Mouse (Mus musculus): ENCODE measurements around the gene Hist1h2br. TPM values are rescaled to one million over a fixed set of nuclear protein-coding genes. Genes with fewer than 3 reads are reported as not detected.
"Not testable (repeated sequence)": the region's sequence is repeated elsewhere in the genome, so short reads cannot be mapped to it uniquely, and the experiment has no call there.

Gene Hist1h2br
- polyA plus RNA-seq, 1 experiment, result 30.6 TPM

DNA sequence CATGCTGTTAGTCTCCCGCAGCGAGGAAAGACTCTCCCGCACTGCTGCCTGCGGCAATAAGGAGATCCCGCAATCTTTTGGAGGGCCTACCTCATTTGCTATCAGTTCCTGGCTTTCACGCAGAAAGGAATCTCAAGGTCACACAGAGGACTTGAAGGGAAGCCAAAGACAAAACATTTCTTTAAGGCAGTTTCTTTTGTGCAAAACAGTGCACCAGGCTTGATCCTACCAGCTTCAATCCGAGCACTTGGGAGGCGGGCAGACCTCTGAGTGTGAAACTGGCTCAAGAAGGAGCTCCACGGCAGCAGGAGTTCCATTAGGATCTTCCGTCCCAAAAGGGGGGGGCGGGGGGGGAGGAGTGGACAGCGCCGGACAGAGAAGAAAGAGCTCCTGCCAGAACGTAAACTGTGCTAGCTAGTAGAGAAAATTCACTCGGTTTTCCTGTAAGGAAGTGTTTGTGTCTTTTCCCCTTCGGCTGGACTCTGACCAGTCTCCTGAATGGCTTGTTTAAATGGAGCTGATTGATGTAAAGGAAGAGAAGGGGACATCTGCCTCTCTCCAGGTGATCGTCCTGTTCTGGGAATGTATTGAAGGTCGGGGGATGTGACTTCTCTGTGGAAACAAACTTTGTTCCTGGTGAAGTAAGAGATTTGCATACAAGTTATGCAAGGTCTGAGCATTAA is 42.8 kb upstream of the Hist1h2br start:
- Histone ChIP-seq H3K36me3 (ENCODE audit: control insufficient read depth, insufficient read depth, low read length) (no peaks in the 10 kb centered on the region), H3K27ac (ENCODE audit: control insufficient read depth, insufficient read depth, low read depth, low read length) (no peak overlapping the region), H3K27me3 (ENCODE audit: control insufficient read depth, insufficient read depth, low read length) (no peaks in the 10 kb centered on the region), H3K4me1 (ENCODE audit: control insufficient read depth, insufficient read depth, low read length) (peaks cover 2% of the 10 kb centered on the region; the same call in 1 of the 2 replicates), H3K4me3 (ENCODE audit: control insufficient read depth, low read depth, low read length) (peak overlapping the region; percentile 71)
- TF ChIP-seq POLR2A (IDR thresholded peaks at IDR 0.05; ENCODE audit: control insufficient read depth, low read depth, low read length), result no peak
- TF ChIP-seq CTCF (IDR thresholded peaks at IDR 0.05; ENCODE audit: control insufficient read depth, insufficient read depth, insufficient replicate concordance, low read depth, low read length), result no peak

DNA sequence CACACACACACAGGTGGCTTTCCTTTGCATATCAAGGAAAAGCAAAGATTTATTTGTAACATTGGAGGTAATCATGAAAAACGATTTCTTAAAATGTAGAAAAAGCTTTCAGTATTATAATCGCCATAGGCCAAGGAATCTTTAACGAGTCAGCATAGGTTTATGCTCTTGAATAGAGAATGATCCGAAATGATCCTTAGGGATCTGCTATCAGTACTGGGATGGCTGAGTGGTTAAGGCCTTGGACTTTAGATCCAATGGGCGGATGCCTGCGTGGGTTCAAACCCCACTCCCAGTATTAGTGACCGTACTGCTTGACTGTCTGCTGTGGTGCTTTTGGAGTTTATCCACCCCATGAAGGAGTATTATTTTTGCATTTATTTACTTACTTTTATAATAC is 38.0 kb upstream of the Hist1h2br start:
- no peak overlapping the region for H3K4me3 ChIP-seq (ENCODE audit: control insufficient read depth, low read depth, low read length)
- H3K36me3 ChIP-seq (ENCODE audit: control insufficient read depth, insufficient read depth, low read length), result no peaks in the 10 kb centered on the region
- no peaks in the 10 kb centered on the region for H3K27me3 ChIP-seq (ENCODE audit: control insufficient read depth, insufficient read depth, low read length)
- H3K4me1 ChIP-seq (ENCODE audit: control insufficient read depth, insufficient read depth, low read length), result peaks cover 2% of the 10 kb centered on the region; the same call in 1 of the 2 replicates
- no peak for TF ChIP-seq CTCF (IDR thresholded peaks at IDR 0.05; ENCODE audit: control insufficient read depth, insufficient read depth, insufficient replicate concordance, low read depth, low read length)
- no peak for TF ChIP-seq POLR2A (IDR thresholded peaks at IDR 0.05; ENCODE audit: control insufficient read depth, low read depth, low read length)
- H3K27ac ChIP-seq (ENCODE audit: control insufficient read depth, insufficient read depth, low read depth, low read length), result no peak overlapping the region

DNA sequence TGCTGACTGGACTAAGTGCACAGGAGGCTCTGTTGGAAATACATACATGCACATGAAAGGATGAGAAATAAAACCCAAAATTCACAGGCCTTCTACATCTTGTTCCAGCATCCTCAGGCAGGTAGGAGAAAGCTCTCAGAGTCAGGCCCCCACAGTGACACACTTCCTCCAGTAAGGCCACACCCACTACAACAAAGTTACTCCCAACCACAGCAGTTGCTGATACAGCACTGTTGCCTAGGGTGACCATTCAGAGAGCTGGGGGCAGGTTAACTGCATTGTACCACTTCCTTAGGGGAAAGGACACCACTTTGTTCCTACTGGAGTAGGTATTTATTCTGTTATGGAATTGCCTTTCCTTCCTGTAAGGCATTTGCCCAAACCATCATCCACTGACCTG is 36.4 kb upstream of the Hist1h2br start:
- not testable (repeated sequence) for H3K4me3 ChIP-seq (ENCODE audit: control insufficient read depth, low read depth, low read length); H3K36me3 ChIP-seq (ENCODE audit: control insufficient read depth, insufficient read depth, low read length); H3K27ac ChIP-seq (ENCODE audit: control insufficient read depth, insufficient read depth, low read depth, low read length); H3K27me3 ChIP-seq (ENCODE audit: control insufficient read depth, insufficient read depth, low read length); H3K4me1 ChIP-seq (ENCODE audit: control insufficient read depth, insufficient read depth, low read length)

DNA sequence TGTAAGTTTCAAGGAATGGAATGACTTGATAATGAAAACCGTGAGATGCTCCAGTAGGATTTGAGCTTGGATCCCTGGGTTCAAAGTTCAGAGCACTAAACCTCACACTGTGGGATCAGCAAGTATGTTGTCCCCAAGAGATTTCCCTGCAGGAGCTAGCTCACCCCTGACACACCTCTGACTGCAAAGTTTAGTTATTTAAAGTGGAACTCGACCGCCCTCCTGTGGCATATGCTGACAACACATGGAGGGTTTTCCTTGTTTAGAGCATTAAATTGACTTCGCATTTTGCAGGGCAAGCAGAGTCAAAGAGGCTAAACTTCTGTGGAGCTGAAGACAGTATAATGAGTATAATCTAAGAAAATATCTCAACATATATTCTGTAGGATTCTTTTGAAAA is 30.5 kb upstream of the Hist1h2br start:
- not testable (repeated sequence) for H3K4me1 ChIP-seq (ENCODE audit: control insufficient read depth, insufficient read depth, low read length); H3K27me3 ChIP-seq (ENCODE audit: control insufficient read depth, insufficient read depth, low read length); H3K36me3 ChIP-seq (ENCODE audit: control insufficient read depth, insufficient read depth, low read length); H3K27ac ChIP-seq (ENCODE audit: control insufficient read depth, insufficient read depth, low read depth, low read length); H3K4me3 ChIP-seq (ENCODE audit: control insufficient read depth, low read depth, low read length)

DNA sequence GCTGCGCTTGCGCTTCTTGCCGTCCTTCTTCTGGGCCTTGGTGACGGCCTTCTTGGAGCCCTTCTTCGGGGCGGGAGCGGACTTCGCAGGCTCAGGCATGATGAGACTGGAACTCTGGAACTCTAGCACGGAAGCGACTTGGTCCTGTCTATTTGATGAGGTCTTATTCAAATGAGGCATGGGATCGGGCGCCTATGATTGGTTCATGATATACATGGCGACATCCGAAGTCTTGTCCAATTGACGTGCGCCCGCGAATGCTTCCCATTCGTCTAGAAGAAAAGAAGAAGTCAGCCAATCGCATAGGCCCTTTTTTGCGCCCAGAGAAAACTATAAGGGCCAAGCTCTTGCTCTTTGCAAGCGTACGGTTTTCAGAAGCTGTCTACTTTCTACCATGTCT is 23.5 kb upstream of the Hist1h2br start, which contains the start of the genes Hist1h2bq and Hist1h2ao:
Gene Hist1h2bq (minus strand): TSS at position 125 of the 400 bp plus-strand sequence.
Gene Hist1h2ao (plus strand): TSS at position 393 of the 400 bp plus-strand sequence.
- not testable (repeated sequence) for H3K36me3 ChIP-seq (ENCODE audit: control insufficient read depth, insufficient read depth, low read length); H3K27me3 ChIP-seq (ENCODE audit: control insufficient read depth, insufficient read depth, low read length); H3K4me3 ChIP-seq (ENCODE audit: control insufficient read depth, low read depth, low read length); H3K4me1 ChIP-seq (ENCODE audit: control insufficient read depth, insufficient read depth, low read length); H3K27ac ChIP-seq (ENCODE audit: control insufficient read depth, insufficient read depth, low read depth, low read length)

DNA sequence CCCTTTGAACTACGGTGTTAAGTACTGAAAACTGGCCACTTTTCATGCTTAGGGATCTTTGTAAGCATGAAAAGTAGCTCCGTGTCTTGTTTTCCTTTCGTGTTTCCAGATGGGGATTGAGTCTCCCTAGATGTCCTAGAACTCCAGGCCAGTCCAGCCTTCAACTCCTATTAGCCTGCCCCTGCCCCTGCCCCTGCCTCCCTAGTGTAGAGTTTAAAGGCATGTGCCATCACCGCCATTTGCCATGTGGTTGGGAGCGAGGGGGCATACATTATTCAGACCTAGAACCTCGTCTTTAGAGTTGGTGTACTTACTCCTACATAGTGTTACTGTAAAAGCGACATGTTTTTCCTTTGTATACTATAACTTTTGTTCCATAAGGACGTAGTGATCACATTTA is 22.5 kb upstream of the Hist1h2br start:
- H3K36me3 ChIP-seq (ENCODE audit: control insufficient read depth, insufficient read depth, low read length); H3K4me1 ChIP-seq (ENCODE audit: control insufficient read depth, insufficient read depth, low read length); H3K27me3 ChIP-seq (ENCODE audit: control insufficient read depth, insufficient read depth, low read length); H3K27ac ChIP-seq (ENCODE audit: control insufficient read depth, insufficient read depth, low read depth, low read length); H3K4me3 ChIP-seq (ENCODE audit: control insufficient read depth, low read depth, low read length): not testable (repeated sequence)

DNA sequence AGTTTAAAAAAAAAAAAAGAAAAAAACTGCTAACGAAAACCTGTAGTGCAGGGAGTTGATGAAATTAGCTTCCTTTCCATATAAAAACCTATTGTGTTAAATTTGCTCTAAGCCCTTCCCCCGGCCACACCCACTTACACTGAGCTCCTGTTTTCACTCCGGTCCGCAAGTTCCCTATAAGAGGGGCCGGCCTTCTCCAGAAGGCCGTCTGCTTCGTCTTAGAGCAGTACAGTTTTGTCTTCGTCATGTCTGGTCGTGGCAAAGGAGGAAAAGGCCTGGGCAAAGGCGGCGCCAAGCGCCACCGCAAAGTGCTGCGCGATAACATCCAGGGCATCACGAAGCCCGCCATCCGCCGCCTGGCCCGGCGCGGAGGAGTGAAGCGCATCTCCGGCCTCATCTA is 22.0 kb upstream of the Hist1h2br start, which contains the start of gene Hist1h4m:
Gene Hist1h4m (plus strand): TSS at position 208 of the 400 bp plus-strand sequence.
- H3K36me3 ChIP-seq (ENCODE audit: control insufficient read depth, insufficient read depth, low read length); H3K4me3 ChIP-seq (ENCODE audit: control insufficient read depth, low read depth, low read length); H3K27ac ChIP-seq (ENCODE audit: control insufficient read depth, insufficient read depth, low read depth, low read length); H3K4me1 ChIP-seq (ENCODE audit: control insufficient read depth, insufficient read depth, low read length); H3K27me3 ChIP-seq (ENCODE audit: control insufficient read depth, insufficient read depth, low read length): not testable (repeated sequence)

DNA sequence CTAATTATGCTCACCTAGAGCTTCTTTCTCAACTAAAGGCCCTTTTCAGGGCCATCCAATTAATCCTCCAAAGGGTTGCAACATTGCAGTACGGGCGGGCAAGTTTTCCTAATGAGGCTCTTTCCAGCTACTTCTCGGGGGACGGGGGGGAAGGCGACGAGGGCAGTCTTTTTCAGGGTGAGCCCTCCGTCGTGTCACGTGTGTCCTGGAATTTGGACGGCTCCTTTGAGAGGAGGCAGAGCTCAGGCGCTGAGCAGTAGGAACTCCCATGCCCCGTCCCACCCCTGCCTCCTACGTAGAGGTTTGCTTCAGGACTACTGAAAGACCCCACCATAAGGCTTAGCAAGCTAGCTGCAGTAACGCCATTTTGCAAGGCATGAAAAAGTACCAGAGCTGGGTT is 21.5 kb upstream of the Hist1h2br start:
- H3K27me3 ChIP-seq (ENCODE audit: control insufficient read depth, insufficient read depth, low read length); H3K4me1 ChIP-seq (ENCODE audit: control insufficient read depth, insufficient read depth, low read length); H3K36me3 ChIP-seq (ENCODE audit: control insufficient read depth, insufficient read depth, low read length); H3K27ac ChIP-seq (ENCODE audit: control insufficient read depth, insufficient read depth, low read depth, low read length); H3K4me3 ChIP-seq (ENCODE audit: control insufficient read depth, low read depth, low read length): not testable (repeated sequence)

DNA sequence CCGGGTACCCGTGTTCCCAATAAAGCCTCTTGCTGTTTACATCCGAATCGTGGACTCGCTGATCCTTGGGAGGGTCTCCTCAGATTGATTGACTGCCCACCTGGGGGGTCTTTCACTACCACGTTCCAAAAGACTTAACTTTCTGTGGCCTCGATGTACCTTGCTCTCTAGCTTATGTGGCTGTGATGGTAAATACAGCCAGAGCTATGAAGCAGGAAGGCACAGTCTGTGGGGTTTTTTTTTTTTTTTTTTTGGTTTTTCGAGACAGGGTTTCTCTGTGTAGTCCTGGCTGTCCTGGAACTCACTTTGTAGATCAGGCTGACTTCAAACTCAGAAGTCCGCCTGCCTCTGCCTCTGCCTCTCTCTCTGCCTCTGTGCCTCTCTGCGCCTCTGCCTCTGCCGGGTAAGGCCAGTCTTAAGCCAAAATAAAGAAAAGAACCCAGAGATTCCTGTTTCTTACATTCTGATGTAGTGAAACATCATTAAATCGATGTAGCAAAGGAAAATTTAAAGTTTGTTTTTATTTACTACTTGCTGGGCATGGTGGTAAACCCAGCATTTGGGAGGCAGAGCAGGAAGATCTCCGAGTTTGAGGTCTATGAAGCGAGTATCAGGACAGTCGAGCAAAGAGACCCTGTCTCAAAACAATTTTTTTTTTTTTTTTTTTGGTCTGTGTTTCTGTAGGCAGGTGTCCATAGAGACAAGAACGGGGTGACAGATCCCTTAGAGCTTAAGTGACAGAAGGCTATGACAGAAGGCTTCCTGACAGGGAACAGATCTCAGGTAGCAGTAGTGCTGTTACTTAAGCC is 13.3 kb upstream of the Hist1h2br start:
- not testable (repeated sequence) for H3K27me3 ChIP-seq (ENCODE audit: control insufficient read depth, insufficient read depth, low read length); H3K4me1 ChIP-seq (ENCODE audit: control insufficient read depth, insufficient read depth, low read length); H3K36me3 ChIP-seq (ENCODE audit: control insufficient read depth, insufficient read depth, low read length); H3K4me3 ChIP-seq (ENCODE audit: control insufficient read depth, low read depth, low read length); H3K27ac ChIP-seq (ENCODE audit: control insufficient read depth, insufficient read depth, low read depth, low read length)

Measured in testis, adult 2 months (tissue).